Mouse (Mus musculus) cerebellum, adult 2 months (tissue): ENCODE results near the gene Sdc4.

Experiments used
- CTCF ChIP-seq: fragments of 200-500 bp; IDR thresholded peaks from 2 replicates; pipeline ENCODE4 v1.5.1; 2011; ENCODE audit warnings: low read depth, mild to moderate bottlenecking, control low read depth, low read length, moderate library complexity, borderline replicate concordance; ENCODE audit not compliant: insufficient read depth
- POLR2A ChIP-seq: fragments of 200-500 bp; IDR thresholded peaks from 2 replicates; pipeline ENCODE4 v1.6.1; 2011; ENCODE audit warnings: low read length, control low read depth, borderline replicate concordance; ENCODE audit not compliant: insufficient read depth

DNA sequence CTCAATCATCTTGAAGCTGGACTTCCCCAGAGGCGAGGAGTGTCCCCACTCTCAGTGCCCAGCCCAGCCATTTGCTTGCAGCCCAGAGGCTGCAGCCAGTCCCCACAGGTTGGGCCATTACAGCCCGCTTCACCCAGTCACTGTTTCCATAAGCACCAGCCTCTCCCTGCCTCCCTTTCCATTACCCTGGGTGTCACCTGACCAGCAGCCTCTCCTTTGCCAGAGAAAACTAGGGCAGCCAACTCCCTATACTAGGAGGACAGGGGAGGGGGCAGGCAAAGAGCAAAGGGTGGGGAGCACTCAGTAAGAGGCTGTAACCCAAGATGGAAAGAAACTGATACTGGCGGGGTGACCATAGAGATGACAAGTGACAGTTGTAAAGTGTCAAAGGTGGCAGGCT lies 6.7 kb downstream of the Sdc4 start:
- TF ChIP-seq POLR2A (no peak), CTCF (no peak)
